Mouse (Mus musculus) myocyte (in vitro differentiated cells): ENCODE results near the gene Tigar.

Source experiments
- MAX ChIP-seq: IDR thresholded peaks from one replicate; pipeline ENCODE4 v1.6.1; 2011; ENCODE audit warnings: low read depth, mild to moderate bottlenecking, control low read depth
- MYOD1 ChIP-seq, 3 experiments: IDR thresholded peaks; one replicate each; pipeline ENCODE4 v1.6.1; 2011; ENCODE audit warnings: control low read depth in 2 of 3, low read depth in 2 of 3, mild to moderate bottlenecking in 2 of 3, moderate library complexity in 1 of 3; ENCODE audit not compliant: insufficient read length in 2 of 3, control insufficient read depth in 1 of 3
- POLR2A ChIP-seq: IDR thresholded peaks from one replicate; pipeline ENCODE4 v1.6.1; 2011; ENCODE audit warnings: low read depth, mild to moderate bottlenecking, control low read depth, moderate library complexity; ENCODE audit not compliant: insufficient read length
- TCF12 ChIP-seq: IDR thresholded peaks from one replicate; pipeline ENCODE4 v1.6.1; 2011; ENCODE audit warnings: mild to moderate bottlenecking, control low read depth; ENCODE audit not compliant: poor library complexity, insufficient read depth, severe bottlenecking
- USF1 ChIP-seq: IDR thresholded peaks from one replicate; pipeline ENCODE4 v1.6.1; 2011; ENCODE audit warnings: low read depth, mild to moderate bottlenecking, control low read depth, moderate library complexity

- TF ChIP-seq MAX (no peak), POLR2A (no peak), USF1 (no peak), MYOD1 (IDR thresholded peaks at IDR 0.05; ENCODE audit: control insufficient read depth in 1 of 3, insufficient read length in 2 of 3, low read depth in 2 of 3) (no peak), TCF12 (no peak)
Measured at GRCm38 (mm10) chr6:127072817-127073216, 36.5 kb downstream of the Tigar start, which contains the start of gene Fgf23.
